In genomic region chr5:138251144-138251543, GRCm38 (mm10) we compare ENCODE assay signal across 16 mouse cellular contexts.
"Had no signal": no experiment of that assay in that cellular context is flagged by ENCODE, and none has a peak within 500 bp of the region (broad histone marks: within the 10 kb centered on the region; RNA-seq: fewer than 3 reads in every experiment).

No protein-coding gene starts in this region.

- DNase-seq: cerebellum, adult 8-10 months; cerebellum, adult 9-10 months; cerebellum, adult 9-11 months; cerebellum, postnatal 10 days; cerebellum, postnatal 14 days; cerebellum, postnatal 25 days; cerebellum, postnatal 36 days; embryo, embryonic 11 days; forebrain, postnatal 0 days; gastrocnemius, adult 2 months; gastrocnemius, postnatal 10 days; gastrocnemius, postnatal 14 days; gastrocnemius, postnatal 25 days; gastrocnemius, postnatal 36 days; heart, adult 18-20 months; heart, adult 2 months had no signal
